Mouse (Mus musculus): Measurements from ENCODE around the gene Ak8.

GRCm38 (mm10) chr2:28740159-28740558, 40.2 kb downstream of the Ak8 start:
- TF ChIP-seq POLR2A (IDR thresholded peaks at IDR 0.05; ENCODE audit: borderline replicate concordance, control insufficient read depth, low read depth, low read length) (no peak), CTCF (IDR thresholded peaks at IDR 0.05; ENCODE audit: control insufficient read depth, insufficient read depth, low read length) (no peak)

All from bone marrow, adult 2 months (tissue).